ENCODE assay signal across 24 mouse cellular contexts in the genomic region with DNA sequence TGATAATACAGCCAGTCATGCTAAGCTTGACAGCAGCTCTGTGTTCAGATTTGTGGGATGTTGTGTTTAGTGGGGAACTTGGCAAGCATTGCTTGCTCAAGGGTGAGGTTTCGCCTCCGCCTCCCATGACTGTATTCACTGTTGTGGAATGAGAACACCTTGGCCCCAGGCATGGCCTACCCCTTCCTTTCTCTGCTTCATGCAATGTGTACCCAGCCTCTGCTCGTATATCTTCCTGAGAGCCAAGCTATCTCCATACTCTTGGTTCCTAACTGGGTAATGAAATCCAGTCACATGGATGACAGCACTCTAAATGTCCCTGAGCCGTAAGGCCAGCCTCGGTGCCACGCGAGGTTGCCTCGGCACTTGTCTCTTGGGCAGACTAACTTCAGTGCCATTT. TPM values are rescaled to one million over a fixed set of nuclear protein-coding genes. Genes with fewer than 3 reads are reported as not detected.
DNase-seq lines count a peak whose midpoint lies in the region; ATAC-seq and TF ChIP-seq lines count a peak whose summit lies in the region.
"Had no signal": no experiment of that assay in that cellular context is flagged by ENCODE, and none has a peak within 500 bp of the region (broad histone marks: within the 10 kb centered on the region; RNA-seq: fewer than 3 reads in every experiment).

No protein-coding gene starts in this region.

- no peak overlapping the region for H3K9ac ChIP-seq in kidney, embryonic 15.5 days
- H3K9ac ChIP-seq: embryonic facial prominence, embryonic 13.5 days; forebrain, embryonic 12.5 days; forebrain, embryonic 15.5 days; hindbrain, embryonic 12.5 days; hindbrain, embryonic 15.5 days had no signal

- no peaks in the 10 kb centered on the region for H3K36me3 ChIP-seq in kidney, embryonic 15.5 days
- H3K36me3 ChIP-seq: embryonic facial prominence, embryonic 10.5 days; embryonic facial prominence, embryonic 13.5 days; forebrain, embryonic 12.5 days; forebrain, embryonic 15.5 days; hindbrain, embryonic 12.5 days; hindbrain, embryonic 15.5 days had no signal

- TF ChIP-seq POLR2A in cerebellum, adult 2 months (IDR thresholded peaks at IDR 0.05; ENCODE audit: borderline replicate concordance, insufficient read depth, low read length): no peak
- TF ChIP-seq POLR2A in cortical plate, adult 2 months (IDR thresholded peaks at IDR 0.05; ENCODE audit: extremely low read depth, insufficient read depth, low read length): no peak

- no peak for DNase-seq in cerebellum, adult 2 months
- DNase-seq in cerebellum, adult 11-12 months: no peak
- DNase-seq in kidney, postnatal 14 days: no peak
- no peak for DNase-seq in layer of hippocampus, adult 2 months (ENCODE audit: low spot score in 2 of 2)
- no peak for DNase-seq in layer of hippocampus, adult 9-10 months (ENCODE audit: low spot score)
- DNase-seq: adrenal gland, adult 8-10 months; adrenal gland, postnatal 25 days; cerebellum, adult 18-20 months; cerebellum, adult 9-11 months; cerebellum, postnatal 25 days; embryo, embryonic 11 days; gastrocnemius, postnatal 25 days; heart, adult 2 months had no signal

- no peaks in the 10 kb centered on the region for H3K9me3 ChIP-seq in kidney, embryonic 15.5 days (replicated peaks)
- H3K9me3 ChIP-seq: embryonic facial prominence, embryonic 10.5 days; embryonic facial prominence, embryonic 13.5 days; forebrain, embryonic 12.5 days; forebrain, embryonic 15.5 days; hindbrain, embryonic 12.5 days; hindbrain, embryonic 15.5 days had no signal

- H3K27ac ChIP-seq in cerebellum, adult 2 months (ENCODE audit: insufficient read depth, low read length): peak overlapping the region; percentile 36; the same call in 1 of the 2 replicates
- H3K27ac ChIP-seq in kidney, embryonic 15.5 days: no peak overlapping the region
- H3K27ac ChIP-seq in layer of hippocampus, adult 2 months: peak overlapping the region; percentile 89
- H3K27ac ChIP-seq in cortical plate, adult 2 months (ENCODE audit: insufficient read depth, low read length): peak overlapping the region; percentile 15
- H3K27ac ChIP-seq: embryonic facial prominence, embryonic 10.5 days; embryonic facial prominence, embryonic 13.5 days; forebrain, embryonic 12.5 days; forebrain, embryonic 15.5 days; heart, adult 2 months; hindbrain, embryonic 12.5 days; hindbrain, embryonic 15.5 days had no signal

- 0 out of 2 replicates have a peak, but pooled peaks cover 4% of the 10 kb centered on the region for H3K4me1 ChIP-seq in cerebellum, adult 2 months (ENCODE audit: control insufficient read depth, insufficient read depth, low read length)
- 0 out of 2 replicates have a peak, but pooled peaks cover 3% of the 10 kb centered on the region for H3K4me1 ChIP-seq in kidney, embryonic 15.5 days
- H3K4me1 ChIP-seq in cortical plate, adult 2 months (ENCODE audit: control insufficient read depth, insufficient read depth, low read length): peaks cover 11% of the 10 kb centered on the region
- H3K4me1 ChIP-seq: forebrain, embryonic 15.5 days; hindbrain, embryonic 12.5 days; hindbrain, embryonic 15.5 days had no signal

- no peak for TF ChIP-seq CTCF in cerebellum, adult 2 months (IDR thresholded peaks at IDR 0.05; ENCODE audit: borderline replicate concordance, insufficient read depth, low read depth, low read length)
- TF ChIP-seq CTCF in layer of hippocampus, adult 2 months (conservative IDR thresholded peaks at IDR 0.05): no peak
- no peak for TF ChIP-seq CTCF in cortical plate, adult 2 months (IDR thresholded peaks at IDR 0.05; ENCODE audit: extremely low read depth, insufficient read depth, low read length)

- WGBS in cerebellum, adult 2 months: 96% methylated on average over 8 of the region's 8 CpGs
- WGBS in kidney, embryonic 15.5 days: 59% methylated on average over 8 of the region's 8 CpGs

- H3K27me3 ChIP-seq in cerebellum, adult 2 months (ENCODE audit: control insufficient read depth, insufficient read depth, low read length): no peaks in the 10 kb centered on the region
- no peaks in the 10 kb centered on the region for H3K27me3 ChIP-seq in kidney, embryonic 15.5 days
- H3K27me3 ChIP-seq: embryonic facial prominence, embryonic 13.5 days; forebrain, embryonic 12.5 days; forebrain, embryonic 15.5 days; hindbrain, embryonic 12.5 days; hindbrain, embryonic 15.5 days had no signal

- H3K4me3 ChIP-seq in cerebellum, adult 2 months (replicated peaks; ENCODE audit: insufficient read depth, low read depth, low read length): no peak overlapping the region
- no peak overlapping the region for H3K4me3 ChIP-seq in kidney, embryonic 15.5 days (replicated peaks)
- no peak overlapping the region for H3K4me3 ChIP-seq in layer of hippocampus, adult 2 months
- no peak overlapping the region for H3K4me3 ChIP-seq in cortical plate, adult 2 months (ENCODE audit: insufficient read depth, low read length)
- H3K4me3 ChIP-seq: embryonic facial prominence, embryonic 10.5 days; embryonic facial prominence, embryonic 13.5 days; erythroblast, embryonic 14.5 days; forebrain, embryonic 12.5 days; forebrain, embryonic 15.5 days; heart, adult 2 months; hindbrain, embryonic 12.5 days; hindbrain, embryonic 15.5 days had no signal

- peak; percentile 56; the same call in 1 of the 2 replicates for ATAC-seq in kidney, embryonic 15.5 days (replicated peaks; ENCODE audit: low FRiP score)
- ATAC-seq: activated CD4-positive, CD25-positive, alpha-beta regulatory T cell, adult 4 months; forebrain, embryonic 15.5 days had no signal

- no peak overlapping the region for H3K4me2 ChIP-seq in kidney, embryonic 15.5 days
- H3K4me2 ChIP-seq: embryonic facial prominence, embryonic 13.5 days; forebrain, embryonic 12.5 days; forebrain, embryonic 15.5 days; heart, embryonic 11.5 days; hindbrain, embryonic 12.5 days; hindbrain, embryonic 15.5 days had no signal

RNA-seq across cellular contexts. Expression of a gene that starts 50.0 kb away (rescaled TPM):
- polyA plus RNA-seq in cerebellum, adult 2 months (2012; rRNA removed): 23.4 and 23.6 TPM in 2 replicates
- polyA plus RNA-seq in kidney, embryonic 15.5 days (2015; fragmentation: Nextera tagmentation; extraction: Ambion mirVana): 6.1 and 7.3 TPM in 2 replicates
- total RNA-seq in layer of hippocampus, adult 2 months (2021): 10 to 100 TPM; 61.6 TPM
- polyA plus RNA-seq in cortical plate, adult 2 months (2012; rRNA removed): 57.0 and 58.2 TPM in 2 replicates

RNA-seq across cellular contexts. Expression of a gene that starts 53.6 kb away (rescaled TPM):
- polyA plus RNA-seq in cerebellum, adult 2 months (2012; rRNA removed): 7.4 and 7.9 TPM in 2 replicates
- polyA plus RNA-seq in kidney, embryonic 15.5 days (2015; fragmentation: Nextera tagmentation; extraction: Ambion mirVana): 17.0 and 18.4 TPM in 2 replicates
- total RNA-seq in layer of hippocampus, adult 2 months (2021): 10 to 100 TPM; 29.8 to 30.7 TPM
- polyA plus RNA-seq in cortical plate, adult 2 months (2012; rRNA removed): 13.1 and 14.0 TPM in 2 replicates
